Mouse (Mus musculus) retina, embryonic 14.5 days (tissue): ENCODE results near the gene Cep295.
A peak's percentile ranks its signal among the peaks of the same experiment; 100 is the strongest.
"Not testable (repeated sequence)": the region's sequence is repeated elsewhere in the genome, so short reads cannot be mapped to it uniquely, and the experiment has no call there.

Source experiments
- DNase-seq: peaks from one replicate; pipeline ENCODE4 v3.0.0-alpha.2; 2015; ENCODE audit warnings: low spot score

Cep295 gene

GRCm38 (mm10) chr9:15357484-15358275 lies at the start of gene Cep295:
Cep295 (minus strand) TSS chr9:15357788.
- DNase-seq = peak; percentile 96

- DNase-seq = no peak
These were observed 40.0 kb upstream of the Cep295 start for GRCm38 (mm10) chr9:15397591-15397990.

GRCm38 (mm10) chr9:15395353-15395942 lies 37.9 kb upstream of the Cep295 start:
- DNase-seq = no peak

- no peak for DNase-seq
These were observed 29.6 kb upstream of the Cep295 start for GRCm38 (mm10) chr9:15387075-15387643.

- DNase-seq = no peak
These were observed 26.7 kb upstream of the Cep295 start for GRCm38 (mm10) chr9:15384266-15384665.

- DNase-seq = no peak
These were observed 8.7 kb upstream of the Cep295 start for GRCm38 (mm10) chr9:15366260-15366659.

GRCm38 (mm10) chr9:15365856-15366255 lies 8.3 kb upstream of the Cep295 start:
- peak; percentile 67 for DNase-seq

- DNase-seq = no peak
These were observed 7.3 kb upstream of the Cep295 start for GRCm38 (mm10) chr9:15364843-15365242.

GRCm38 (mm10) chr9:15356916-15357483 lies 588 bp downstream of the Cep295 start:
- no peak for DNase-seq

- DNase-seq = peak; percentile 48
These were observed 7.7 kb downstream of the Cep295 start for GRCm38 (mm10) chr9:15349925-15350324.

GRCm38 (mm10) chr9:15337776-15338175 lies 19.8 kb downstream of the Cep295 start:
- DNase-seq = no peak

- DNase-seq = no peak
These were observed 39.3 kb downstream of the Cep295 start for GRCm38 (mm10) chr9:15318170-15318742.

- no peak for DNase-seq
These were observed 40.1 kb downstream of the Cep295 start for GRCm38 (mm10) chr9:15317223-15318169.

- not testable (repeated sequence) for DNase-seq
These were observed 41.3 kb downstream of the Cep295 start for GRCm38 (mm10) chr9:15316296-15316695.

- no peak for DNase-seq
These were observed 43.0 kb downstream of the Cep295 start for GRCm38 (mm10) chr9:15314619-15315018.

- DNase-seq = no peak
These were observed 44.0 kb downstream of the Cep295 start for GRCm38 (mm10) chr9:15313633-15314032.

- DNase-seq = no peak
These were observed 45.4 kb downstream of the Cep295 start for GRCm38 (mm10) chr9:15312054-15312735.

- DNase-seq = no peak
These were observed 47.4 kb downstream of the Cep295 start for GRCm38 (mm10) chr9:15310179-15310578.

GRCm38 (mm10) chr9:15309425-15309824 lies 48.2 kb downstream of the Cep295 start:
- no peak for DNase-seq

- no peak for DNase-seq
These were observed 49.3 kb downstream of the Cep295 start for GRCm38 (mm10) chr9:15308254-15308653.

- DNase-seq = no peak
These were observed 50.3 kb downstream of the Cep295 start for GRCm38 (mm10) chr9:15307257-15307656.
